Comparison of ENCODE assay signal across 11 mouse cellular contexts in the genomic region with DNA sequence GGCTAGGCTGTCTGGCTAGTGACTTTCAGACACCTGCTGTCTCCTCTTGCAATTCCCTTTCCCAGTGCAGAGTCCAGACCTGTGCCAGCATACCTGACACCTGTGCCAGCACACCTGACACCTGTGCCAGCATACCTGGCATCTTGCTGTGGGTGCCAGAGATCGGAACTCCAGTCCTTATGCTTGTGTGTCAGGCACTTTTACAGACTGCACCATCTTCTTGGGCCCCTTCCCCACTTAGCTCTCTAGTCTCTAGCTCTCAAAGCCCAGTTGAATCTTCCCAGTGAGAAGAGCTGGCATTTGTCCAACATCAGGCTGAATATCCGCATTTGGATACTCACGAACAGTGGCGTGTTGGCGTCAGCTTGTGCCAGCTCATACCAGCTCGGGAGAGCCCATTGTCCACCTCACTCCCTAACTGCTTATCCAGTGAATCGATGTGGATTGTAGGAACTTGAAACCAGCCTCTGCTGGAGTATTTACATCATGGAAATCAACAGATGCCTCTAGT. TPM values are rescaled to one million over a fixed set of nuclear protein-coding genes. Genes with fewer than 3 reads are reported as not detected.
DNase-seq lines count a peak whose midpoint lies in the region; ATAC-seq lines count a peak whose summit lies in the region.
"Had no signal": no experiment of that assay in that cellular context is flagged by ENCODE, and none has a peak within 500 bp of the region (broad histone marks: within the 10 kb centered on the region; RNA-seq: fewer than 3 reads in every experiment).

No protein-coding gene starts in this region.

- H3K36me3 ChIP-seq in heart, embryonic 14.5 days (ENCODE audit: control insufficient read depth, insufficient read depth, low read length), result no peaks in the 10 kb centered on the region
- H3K36me3 ChIP-seq in heart, embryonic 11.5 days (ENCODE audit: control insufficient read depth, insufficient read depth, low read length), result no peaks in the 10 kb centered on the region
- H3K36me3 ChIP-seq: embryonic facial prominence, embryonic 12.5 days had no signal

- no peaks in the 10 kb centered on the region for H3K27me3 ChIP-seq in heart, embryonic 14.5 days (ENCODE audit: control insufficient read depth, insufficient read depth, low read length)
- no peaks in the 10 kb centered on the region for H3K27me3 ChIP-seq in heart, embryonic 11.5 days (ENCODE audit: control insufficient read depth, insufficient read depth, low read length)
- H3K27me3 ChIP-seq: embryonic facial prominence, embryonic 12.5 days had no signal

- 0 out of 2 replicates have a peak overlapping the region, but pooled peaks have one; percentile 16 for H3K9ac ChIP-seq in heart, embryonic 14.5 days (ENCODE audit: low read length)
- H3K9ac ChIP-seq in heart, embryonic 11.5 days (ENCODE audit: low read depth, low read length), result no peak overlapping the region
- H3K9ac ChIP-seq: embryonic facial prominence, embryonic 12.5 days had no signal

- no peak overlapping the region for H3K27ac ChIP-seq in heart, embryonic 14.5 days (replicated peaks in 1 of 2; ENCODE audit: control insufficient read depth in 1 of 2, insufficient read depth in 1 of 2, low read depth in 2 of 2, low read length in 2 of 2)
- H3K27ac ChIP-seq in heart, embryonic 11.5 days (ENCODE audit: low read depth, low read length), result no peak overlapping the region
- H3K27ac ChIP-seq: embryonic facial prominence, embryonic 12.5 days had no signal

- no peak for ATAC-seq in heart, embryonic 14.5 days (ENCODE audit: insufficient number of reproducible peaks, insufficient read depth, low FRiP score, low read depth)
- no peak for ATAC-seq in heart, embryonic 11.5 days (replicated peaks; ENCODE audit: insufficient number of reproducible peaks, low FRiP score, low TSS enrichment)
- peak; percentile 51; the same call in 1 of the 2 replicates for ATAC-seq in cerebellum, adult (ENCODE audit: insufficient number of reproducible peaks, low FRiP score, low TSS enrichment)

- H3K4me3 ChIP-seq in heart, embryonic 14.5 days (ENCODE audit: control insufficient read depth in 1 of 2, insufficient read depth in 1 of 2, low read depth in 1 of 2, low read length in 2 of 2), result no peak overlapping the region
- H3K4me3 ChIP-seq in heart, embryonic 11.5 days (ENCODE audit: low read depth, low read length), result no peak overlapping the region
- H3K4me3 ChIP-seq: embryonic facial prominence, embryonic 12.5 days had no signal

- H3K9me3 ChIP-seq in heart, embryonic 14.5 days (ENCODE audit: control insufficient read depth, low read length), result no peaks in the 10 kb centered on the region
- H3K9me3 ChIP-seq in heart, embryonic 11.5 days (replicated peaks; ENCODE audit: control insufficient read depth, low read length), result no peaks in the 10 kb centered on the region
- H3K9me3 ChIP-seq: embryonic facial prominence, embryonic 12.5 days had no signal

- H3K4me2 ChIP-seq in heart, embryonic 14.5 days (ENCODE audit: low read length), result no peak overlapping the region
- no peak overlapping the region for H3K4me2 ChIP-seq in heart, embryonic 11.5 days
- H3K4me2 ChIP-seq: embryonic facial prominence, embryonic 12.5 days had no signal

- DNase-seq in lung, postnatal 10 days, result peak; percentile 54
- DNase-seq in lung, postnatal 36 days, result no peak
- peak; percentile 70 to 75 for DNase-seq in cerebellum, postnatal 36 days
- DNase-seq in thymus, postnatal 0 days (ENCODE audit: low spot score), result no peak
- DNase-seq in ovary, postnatal 36 days (ENCODE audit: low spot score), result no peak
- DNase-seq: lung, adult 2 months had no signal

- peaks cover 3 to 6% of the 10 kb centered on the region in 2 experiments; a peak in 3 of 4 replicates for H3K4me1 ChIP-seq in heart, embryonic 14.5 days (ENCODE audit: control insufficient read depth in 2 of 2, insufficient read depth in 2 of 2, low read length in 2 of 2)
- H3K4me1 ChIP-seq in heart, embryonic 11.5 days (ENCODE audit: control insufficient read depth, insufficient read depth, low read length), result no peaks in the 10 kb centered on the region
- H3K4me1 ChIP-seq: embryonic facial prominence, embryonic 12.5 days had no signal

- WGBS in heart, embryonic 14.5 days, result 34% methylated on average over 7 of the region's 7 CpGs
- WGBS in heart, embryonic 11.5 days (ENCODE audit: insufficient replicate concordance), result 67% methylated on average over 7 of the region's 7 CpGs

RNA-seq across cellular contexts. Expression of a gene that starts 6.0 kb away (rescaled TPM):
- polyA plus RNA-seq in heart, embryonic 14.5 days (2014; fragmentation: Nextera tagmentation; extraction: Ambion mirVana), result 296 and 340 TPM in 2 replicates
- polyA plus RNA-seq in heart, embryonic 11.5 days (2014; fragmentation: Nextera tagmentation; extraction: Ambion mirVana), result 307 and 318 TPM in 2 replicates
- polyA plus RNA-seq in thymus, postnatal 0 days (2015; fragmentation: Nextera tagmentation; extraction: Ambion mirVana), result 425 and 451 TPM in 2 replicates

RNA-seq across cellular contexts. Expression of a gene that starts 6.3 kb away (rescaled TPM):
- not detected in 2 replicates for polyA plus RNA-seq in heart, embryonic 14.5 days (2014; fragmentation: Nextera tagmentation; extraction: Ambion mirVana)
- polyA plus RNA-seq in heart, embryonic 11.5 days (2014; fragmentation: Nextera tagmentation; extraction: Ambion mirVana), result not detected in 2 replicates
- not detected in 2 replicates for polyA plus RNA-seq in thymus, postnatal 0 days (2015; fragmentation: Nextera tagmentation; extraction: Ambion mirVana)
- polyA plus RNA-seq: kidney, embryonic 14.5 days; lung, adult 2 months had no signal

RNA-seq across cellular contexts. Expression of a gene that starts 14.0 kb away (rescaled TPM):
- polyA plus RNA-seq in heart, embryonic 14.5 days (2014; fragmentation: Nextera tagmentation; extraction: Ambion mirVana), result 0.31 TPM in 1 of 2 replicates, not detected in the other
- polyA plus RNA-seq in heart, embryonic 11.5 days (2014; fragmentation: Nextera tagmentation; extraction: Ambion mirVana), result 0.65 and 1.0 TPM in 2 replicates
- 0.14 TPM in 1 of 2 replicates, not detected in the other for polyA plus RNA-seq in thymus, postnatal 0 days (2015; fragmentation: Nextera tagmentation; extraction: Ambion mirVana)
- polyA plus RNA-seq: kidney, embryonic 14.5 days; lung, adult 2 months had no signal

RNA-seq across cellular contexts. Expression of a gene that starts 21.0 kb away (rescaled TPM):
- 8.7 and 9.6 TPM in 2 replicates for polyA plus RNA-seq in heart, embryonic 14.5 days (2014; fragmentation: Nextera tagmentation; extraction: Ambion mirVana)
- 6.8 and 9.5 TPM in 2 replicates for polyA plus RNA-seq in heart, embryonic 11.5 days (2014; fragmentation: Nextera tagmentation; extraction: Ambion mirVana)
- 10.5 and 15.9 TPM in 2 replicates for polyA plus RNA-seq in thymus, postnatal 0 days (2015; fragmentation: Nextera tagmentation; extraction: Ambion mirVana)

RNA-seq across cellular contexts. Expression of a gene that starts 30.3 kb away (rescaled TPM):
- 0.11 and 0.20 TPM in 2 replicates for polyA plus RNA-seq in heart, embryonic 14.5 days (2014; fragmentation: Nextera tagmentation; extraction: Ambion mirVana)
- 2.3 and 3.5 TPM in 2 replicates for polyA plus RNA-seq in heart, embryonic 11.5 days (2014; fragmentation: Nextera tagmentation; extraction: Ambion mirVana)
- 0.98 and 1.2 TPM in 2 replicates for polyA plus RNA-seq in thymus, postnatal 0 days (2015; fragmentation: Nextera tagmentation; extraction: Ambion mirVana)

Comparison
In these comparisons a context has a peak if more than half of its experiments do, and no peak if none do; other contexts are left out.
1. DNase-seq: peak in lung, postnatal 10 days (single experiment) and cerebellum, postnatal 36 days (2 of 2); none in lung, postnatal 36 days (single experiment), thymus, postnatal 0 days (single experiment) and ovary, postnatal 36 days (single experiment).